Mouse (Mus musculus): ENCODE measurements at regions not wholly inside any gene's neighbourhood (a gene's known extent, or its start where the extent isn't known, plus 50 kb on each side); places are given as distances from the start of the nearest gene placed in this dataset.
A peak's percentile ranks its signal among the peaks of the same experiment; 100 is the strongest.

DNA sequence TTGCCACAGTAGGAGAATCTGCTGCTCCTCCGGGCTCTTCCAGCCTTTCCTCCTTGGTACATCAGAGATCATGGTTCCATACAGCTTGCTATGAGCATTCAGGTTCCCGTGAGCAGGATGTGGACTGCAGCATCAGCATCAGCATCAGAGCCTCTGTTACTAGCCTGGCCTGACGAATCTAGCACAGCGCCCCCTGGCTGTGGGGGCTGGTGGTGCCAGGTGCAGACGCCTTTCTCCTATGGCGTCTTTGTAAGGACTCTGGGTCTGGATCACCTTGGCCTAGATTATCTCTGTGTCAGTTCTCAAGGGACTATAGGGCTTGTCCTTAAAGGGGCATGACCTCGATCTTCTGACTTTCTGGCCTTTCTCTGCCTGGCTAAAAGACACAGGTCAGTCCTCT lies 86.0 kb upstream of the Runx3 start:
- TF ChIP-seq CTCF (IDR thresholded peaks at IDR 0.05; ENCODE audit: low read depth): peak; percentile 58
- Histone ChIP-seq H3K27ac (ENCODE audit: low read depth, low read length) (no peak overlapping the region), H3K4me1 (ENCODE audit: insufficient read depth) (no peaks in the 10 kb centered on the region), H3K4me2 (ENCODE audit: low read depth) (no peak overlapping the region), H3K4me3 (ENCODE audit: low read depth, low read length) (no peak overlapping the region), H3K36me3 (ENCODE audit: insufficient read depth) (no peaks in the 10 kb centered on the region), H3K9ac (no peak overlapping the region), H3K9me3 (ENCODE audit: low read length) (no peaks in the 10 kb centered on the region), H3K27me3 (ENCODE audit: insufficient read depth, low read length) (no peaks in the 10 kb centered on the region)
- 30% methylated on average over 7 of the region's 7 CpGs for WGBS
- DNase-seq: no peak
- no peak for ATAC-seq

DNA sequence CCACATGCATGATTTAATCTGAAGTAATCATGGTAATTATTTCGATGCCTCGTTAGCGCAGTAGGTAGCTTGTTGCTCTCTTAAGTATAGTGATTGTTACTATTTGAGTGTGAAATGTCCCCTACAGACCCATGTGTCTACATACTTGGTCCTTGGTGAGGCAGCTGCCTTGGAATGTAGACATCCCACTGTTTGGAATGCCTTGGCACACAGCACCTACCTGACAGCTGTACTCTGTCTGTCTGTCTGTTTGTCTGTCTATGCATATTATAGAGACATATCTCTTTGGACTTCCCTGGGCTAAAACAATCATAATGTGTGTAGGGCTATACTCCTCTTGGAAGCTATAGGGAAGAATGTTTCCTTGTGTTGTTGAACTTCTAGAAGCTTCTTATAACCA lies 83.7 kb upstream of the Runx3 start:
- Histone ChIP-seq H3K36me3 (ENCODE audit: insufficient read depth) (no peaks in the 10 kb centered on the region), H3K27ac (ENCODE audit: low read depth, low read length) (no peak overlapping the region), H3K4me3 (ENCODE audit: low read depth, low read length) (no peak overlapping the region), H3K4me2 (ENCODE audit: low read depth) (no peak overlapping the region), H3K9me3 (ENCODE audit: low read length) (no peaks in the 10 kb centered on the region), H3K9ac (no peak overlapping the region), H3K4me1 (ENCODE audit: insufficient read depth) (no peaks in the 10 kb centered on the region), H3K27me3 (ENCODE audit: insufficient read depth, low read length) (no peaks in the 10 kb centered on the region)
- WGBS: 64% methylated on average over 3 of the region's 3 CpGs
- no peak for TF ChIP-seq CTCF (IDR thresholded peaks at IDR 0.05; ENCODE audit: low read depth)
- no peak for ATAC-seq
- no peak for DNase-seq

GRCm38 (mm10) chr4:135039234-135039633 lies 81.2 kb upstream of the Runx3 start:
- no peaks in the 10 kb centered on the region for H3K27me3 ChIP-seq (ENCODE audit: insufficient read depth, low read length)
- no peaks in the 10 kb centered on the region for H3K4me1 ChIP-seq (ENCODE audit: insufficient read depth)
- TF ChIP-seq CTCF (IDR thresholded peaks at IDR 0.05; ENCODE audit: low read depth): no peak
- DNase-seq (no peak), ATAC-seq (no peak)
- no peaks in the 10 kb centered on the region for H3K9me3 ChIP-seq (ENCODE audit: low read length)
- H3K27ac ChIP-seq (ENCODE audit: low read depth, low read length): no peak overlapping the region
- H3K36me3 ChIP-seq (ENCODE audit: insufficient read depth): no peaks in the 10 kb centered on the region
- H3K4me3 ChIP-seq (ENCODE audit: low read depth, low read length): no peak overlapping the region
- H3K9ac ChIP-seq: no peak overlapping the region
- 97% methylated on average over 2 of the region's 2 CpGs for WGBS
- no peak overlapping the region for H3K4me2 ChIP-seq (ENCODE audit: low read depth)

DNA sequence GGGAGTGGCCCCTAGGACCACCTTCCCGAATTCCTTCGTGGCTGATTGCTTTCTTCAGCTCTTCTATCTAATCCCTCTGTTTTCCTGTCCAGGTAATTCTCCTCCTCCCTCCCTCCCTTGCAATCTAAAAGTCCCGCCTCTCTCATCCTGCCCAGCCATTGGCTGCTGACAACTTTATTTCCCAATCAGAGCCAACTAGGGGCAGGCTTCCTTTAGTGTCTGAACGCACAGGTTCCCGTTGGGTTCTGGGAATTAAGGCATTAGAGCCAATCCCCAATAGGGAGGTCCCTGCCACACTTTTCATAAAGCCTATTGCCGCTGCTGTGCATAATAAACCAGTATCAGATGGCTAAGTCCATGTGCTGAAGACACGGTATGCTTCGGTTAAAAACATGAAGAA lies 78.5 kb upstream of the Runx3 start:
- Histone ChIP-seq H3K4me3 (ENCODE audit: low read depth, low read length) (no peak overlapping the region), H3K9ac (no peak overlapping the region), H3K9me3 (ENCODE audit: low read length) (no peaks in the 10 kb centered on the region), H3K36me3 (ENCODE audit: insufficient read depth) (no peaks in the 10 kb centered on the region), H3K4me1 (ENCODE audit: insufficient read depth) (no peaks in the 10 kb centered on the region), H3K27ac (ENCODE audit: low read depth, low read length) (no peak overlapping the region), H3K4me2 (ENCODE audit: low read depth) (no peak overlapping the region), H3K27me3 (ENCODE audit: insufficient read depth, low read length) (no peaks in the 10 kb centered on the region)
- 44% methylated on average over 8 of the region's 8 CpGs for WGBS
- ATAC-seq (no peak), DNase-seq (no peak)
- no peak for TF ChIP-seq CTCF (IDR thresholded peaks at IDR 0.05; ENCODE audit: low read depth)

DNA sequence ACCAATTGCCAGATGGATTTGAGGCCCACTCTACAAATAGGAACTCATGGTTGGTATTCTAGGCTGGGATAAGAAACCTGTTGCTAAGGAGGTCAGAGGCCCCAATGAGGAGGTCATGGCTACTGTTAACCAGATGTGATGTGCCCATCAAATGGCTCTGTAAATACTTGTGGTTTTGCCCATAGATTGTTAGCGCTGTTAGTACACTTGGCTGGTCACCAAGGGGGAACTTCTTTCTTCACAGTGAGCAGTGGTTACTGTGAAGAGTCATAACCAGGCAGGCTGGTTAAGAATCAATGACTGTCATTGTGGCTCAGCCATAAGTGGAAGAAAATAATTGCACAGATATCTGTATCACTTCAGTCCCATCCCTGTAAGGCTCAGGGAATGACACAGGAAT lies 78.0 kb upstream of the Runx3 start:
- WGBS: 97% methylated on average over 1 of the region's 1 CpGs
- H3K36me3 ChIP-seq (ENCODE audit: insufficient read depth): no peaks in the 10 kb centered on the region
- H3K27me3 ChIP-seq (ENCODE audit: insufficient read depth, low read length): no peaks in the 10 kb centered on the region
- DNase-seq (no peak), ATAC-seq (no peak)
- H3K4me2 ChIP-seq (ENCODE audit: low read depth): no peak overlapping the region
- H3K9ac ChIP-seq: no peak overlapping the region
- H3K4me3 ChIP-seq (ENCODE audit: low read depth, low read length): no peak overlapping the region
- H3K4me1 ChIP-seq (ENCODE audit: insufficient read depth): no peaks in the 10 kb centered on the region
- TF ChIP-seq CTCF (IDR thresholded peaks at IDR 0.05; ENCODE audit: low read depth): no peak
- no peaks in the 10 kb centered on the region for H3K9me3 ChIP-seq (ENCODE audit: low read length)
- no peak overlapping the region for H3K27ac ChIP-seq (ENCODE audit: low read depth, low read length)

DNA sequence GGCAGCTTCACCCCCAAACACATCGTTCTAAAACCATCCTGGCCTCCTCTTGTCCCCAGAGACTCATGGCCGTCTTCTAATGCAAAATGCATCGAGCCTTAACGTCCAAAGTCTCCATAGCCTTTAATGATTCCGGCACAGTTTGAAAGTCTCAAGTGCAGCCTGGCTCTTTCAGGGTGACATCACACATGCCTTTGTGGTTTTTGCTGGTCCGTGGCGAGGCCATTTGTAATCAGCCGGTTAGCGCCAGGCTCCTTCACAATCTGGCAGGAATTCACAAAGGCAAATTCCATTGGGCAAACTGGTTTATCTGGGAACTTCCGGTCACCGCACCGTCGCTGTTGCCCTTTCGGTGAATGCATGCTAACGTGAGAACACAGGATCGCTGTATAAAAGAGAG lies 75.4 kb upstream of the Runx3 start:
- DNase-seq (no peak), ATAC-seq (no peak)
- H3K27me3 ChIP-seq (ENCODE audit: insufficient read depth, low read length): no peaks in the 10 kb centered on the region
- H3K9me3 ChIP-seq (ENCODE audit: low read length): no peaks in the 10 kb centered on the region
- no peak overlapping the region for H3K27ac ChIP-seq (ENCODE audit: low read depth, low read length)
- WGBS: 50% methylated on average over 16 of the region's 16 CpGs
- H3K9ac ChIP-seq: no peak overlapping the region
- H3K4me2 ChIP-seq (ENCODE audit: low read depth): no peak overlapping the region
- H3K36me3 ChIP-seq (ENCODE audit: insufficient read depth): no peaks in the 10 kb centered on the region
- TF ChIP-seq CTCF (IDR thresholded peaks at IDR 0.05; ENCODE audit: low read depth): no peak
- no peaks in the 10 kb centered on the region for H3K4me1 ChIP-seq (ENCODE audit: insufficient read depth)
- H3K4me3 ChIP-seq (ENCODE audit: low read depth, low read length): no peak overlapping the region

DNA sequence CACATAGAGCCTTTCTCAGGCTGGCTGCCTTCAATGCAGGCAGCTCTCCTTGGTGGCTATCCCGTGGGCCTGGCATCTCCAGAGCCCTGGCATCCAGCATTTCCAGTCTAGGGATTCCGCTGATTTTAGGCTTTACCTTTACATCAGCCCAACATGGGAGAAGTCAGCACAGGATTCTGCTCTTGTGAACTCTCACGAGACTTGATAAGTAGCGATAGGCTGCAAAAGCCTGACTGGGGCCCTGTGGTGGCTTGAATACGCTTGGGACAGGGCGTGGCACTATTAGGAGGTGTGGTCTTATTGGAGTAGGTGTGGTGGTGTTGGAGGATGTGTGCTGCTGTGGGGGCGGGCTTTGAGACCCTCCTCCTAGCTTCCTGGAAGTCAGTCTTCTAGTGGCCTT lies 73.8 kb upstream of the Runx3 start:
- no peak overlapping the region for H3K4me3 ChIP-seq (ENCODE audit: low read depth, low read length)
- no peaks in the 10 kb centered on the region for H3K36me3 ChIP-seq (ENCODE audit: insufficient read depth)
- H3K9ac ChIP-seq: no peak overlapping the region
- ATAC-seq (no peak), DNase-seq (no peak)
- WGBS: 81% methylated on average over 7 of the region's 7 CpGs
- H3K27ac ChIP-seq (ENCODE audit: low read depth, low read length): no peak overlapping the region
- H3K4me1 ChIP-seq (ENCODE audit: insufficient read depth): no peaks in the 10 kb centered on the region
- no peak for TF ChIP-seq CTCF (IDR thresholded peaks at IDR 0.05; ENCODE audit: low read depth)
- no peak overlapping the region for H3K4me2 ChIP-seq (ENCODE audit: low read depth)
- no peaks in the 10 kb centered on the region for H3K27me3 ChIP-seq (ENCODE audit: insufficient read depth, low read length)
- H3K9me3 ChIP-seq (ENCODE audit: low read length): no peaks in the 10 kb centered on the region

DNA sequence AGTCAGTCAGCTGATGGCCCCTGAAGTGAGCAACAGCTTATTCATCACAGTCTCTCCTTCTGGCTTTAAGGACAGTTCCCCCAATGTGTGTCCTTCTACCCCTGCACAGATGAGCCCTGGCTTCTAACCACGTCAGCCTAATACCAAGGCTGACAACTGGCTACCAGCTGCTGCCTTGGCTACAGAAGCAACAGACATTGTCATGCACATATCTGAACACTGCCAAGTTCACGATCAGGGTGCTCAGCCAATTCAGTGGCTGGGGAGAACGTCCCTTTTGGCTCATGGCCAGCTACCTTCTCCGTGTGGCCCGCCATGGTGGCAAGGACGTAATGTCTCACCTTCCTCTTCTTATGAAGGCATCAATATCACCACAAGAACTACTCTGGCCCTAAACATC lies 73.2 kb upstream of the Runx3 start:
- Histone ChIP-seq H3K36me3 (ENCODE audit: insufficient read depth) (no peaks in the 10 kb centered on the region), H3K4me2 (ENCODE audit: low read depth) (no peak overlapping the region), H3K27ac (ENCODE audit: low read depth, low read length) (no peak overlapping the region), H3K27me3 (ENCODE audit: insufficient read depth, low read length) (no peaks in the 10 kb centered on the region), H3K4me3 (ENCODE audit: low read depth, low read length) (no peak overlapping the region), H3K9ac (no peak overlapping the region), H3K4me1 (ENCODE audit: insufficient read depth) (no peaks in the 10 kb centered on the region), H3K9me3 (ENCODE audit: low read length) (no peaks in the 10 kb centered on the region)
- TF ChIP-seq CTCF (IDR thresholded peaks at IDR 0.05; ENCODE audit: low read depth): no peak
- 57% methylated on average over 6 of the region's 6 CpGs for WGBS
- no peak for DNase-seq
- ATAC-seq: no peak
